Mouse (Mus musculus) C2C12 (cell line): Measurements from ENCODE around the gene Rgma. TPM values are rescaled to one million over a fixed set of nuclear protein-coding genes. Genes with fewer than 3 reads are reported as not detected.

Experiments used
- H3K27me3 ChIP-seq: one replicate; pipeline ENCODE4 v1.6.1; 2011; ENCODE audit not compliant: control insufficient read depth, insufficient read depth, insufficient read length
- H3K36me3 ChIP-seq: one replicate; pipeline ENCODE4 v1.6.1; 2011; ENCODE audit not compliant: control insufficient read depth, insufficient read depth
- H3K4me3 ChIP-seq: one replicate; pipeline ENCODE4 v1.5.1; 2011; ENCODE audit warnings: mild to moderate bottlenecking, control low read depth; ENCODE audit not compliant: poor library complexity, insufficient read depth, severe bottlenecking
- H3K79me2 ChIP-seq: one replicate; pipeline ENCODE4 v1.6.1; 2011; ENCODE audit not compliant: control insufficient read depth, insufficient read depth
- H3K79me3 ChIP-seq: one replicate; pipeline ENCODE4 v1.6.1; 2011; ENCODE audit warnings: low read depth, control low read depth
- H3ac ChIP-seq: one replicate; pipeline ENCODE3; 2011; ENCODE audit warnings: low read depth; ENCODE audit not compliant: control insufficient read depth, insufficient read length
- CEBPB ChIP-seq: IDR thresholded peaks from one replicate; pipeline ENCODE4 v1.6.1; 2011; ENCODE audit warnings: low read depth, mild to moderate bottlenecking, control low read depth, moderate library complexity
- CTCF ChIP-seq: IDR thresholded peaks from one replicate; pipeline ENCODE4 v1.5.1; 2011; ENCODE audit not compliant: control insufficient read depth, insufficient read depth, insufficient read length
- FOSL1 ChIP-seq: IDR thresholded peaks from one replicate; pipeline ENCODE4 v1.8.0; 2011; ENCODE audit warnings: mild to moderate bottlenecking, low read length; ENCODE audit not compliant: poor library complexity, insufficient read depth, severe bottlenecking
- MAX ChIP-seq: IDR thresholded peaks from one replicate; pipeline ENCODE4 v1.6.1; 2011; ENCODE audit warnings: mild to moderate bottlenecking, control low read depth
- MYOD1 ChIP-seq: IDR thresholded peaks from one replicate; pipeline ENCODE4 v1.6.1; 2011; ENCODE audit warnings: low read depth; ENCODE audit not compliant: control insufficient read depth, insufficient read length
- MYOG ChIP-seq: IDR thresholded peaks from one replicate; pipeline ENCODE4 v1.6.1; 2011; ENCODE audit not compliant: control insufficient read depth, insufficient read length; ENCODE audit errors: extremely low read depth
- USF1 ChIP-seq: IDR thresholded peaks from one replicate; pipeline ENCODE4 v1.6.1; 2011; ENCODE audit warnings: low read depth, mild to moderate bottlenecking, control low read depth, moderate library complexity
- polyA plus RNA-seq: library from polyadenylated mRNA; unstranded; fragments of >200 nt; fragmentation: generic; extraction: Trizol; gene quantifications from one replicate; pipeline ENCODE4 v1.2.1, GENCODE M21; 2012; ENCODE audit warnings: missing spikeins

Gene Rgma
- polyA plus RNA-seq, 1 experiment, result 1.4 TPM

DNA sequence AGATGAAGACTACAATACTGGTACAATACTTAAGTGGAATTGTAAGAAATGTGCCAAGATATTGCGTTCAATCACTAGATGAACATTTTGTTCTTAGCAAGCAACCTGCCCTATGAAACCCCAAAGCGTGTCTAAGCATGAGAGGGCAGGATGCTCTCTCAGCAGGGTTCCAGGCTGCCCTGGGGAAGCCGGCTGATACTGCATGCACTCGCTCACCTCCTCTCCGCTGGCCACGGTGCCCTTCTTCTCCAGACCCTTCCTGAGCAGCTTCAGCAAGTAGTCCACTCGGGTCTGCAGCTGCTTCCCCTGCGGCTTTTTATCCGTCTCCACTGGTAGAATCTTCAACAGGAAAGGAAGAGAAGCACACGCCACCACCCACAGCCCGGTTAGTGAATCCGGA lies 78.8 kb downstream of the Rgma start:
- Histone ChIP-seq H3K4me3 (no peak overlapping the region), H3K36me3 (peaks cover 95% of the 10 kb centered on the region), H3K79me3 (peaks cover 4% of the 10 kb centered on the region), H3ac (no peak overlapping the region), H3K79me2 (peaks cover 21% of the 10 kb centered on the region), H3K27me3 (no peaks in the 10 kb centered on the region)
- TF ChIP-seq MAX (no peak), USF1 (no peak), CTCF (no peak), MYOG (no peak), MYOD1 (no peak), FOSL1 (no peak), CEBPB (no peak)

- no peak for TF ChIP-seq MYOG
- TF ChIP-seq MAX, result no peak
- TF ChIP-seq USF1, result no peak
- TF ChIP-seq CEBPB, result no peak
- no peak for TF ChIP-seq CTCF
- TF ChIP-seq FOSL1, result no peak
- no peak for TF ChIP-seq MYOD1
- no peak overlapping the region for H3ac ChIP-seq
- H3K79me3 ChIP-seq, result peaks cover 3% of the 10 kb centered on the region
- peaks cover 86% of the 10 kb centered on the region for H3K36me3 ChIP-seq
- no peaks in the 10 kb centered on the region for H3K27me3 ChIP-seq
- H3K79me2 ChIP-seq, result peaks cover 5% of the 10 kb centered on the region
- H3K4me3 ChIP-seq, result no peak overlapping the region
These were observed 88.2 kb downstream of the Rgma start for GRCm38 (mm10) chr7:73463546-73463945.

DNA sequence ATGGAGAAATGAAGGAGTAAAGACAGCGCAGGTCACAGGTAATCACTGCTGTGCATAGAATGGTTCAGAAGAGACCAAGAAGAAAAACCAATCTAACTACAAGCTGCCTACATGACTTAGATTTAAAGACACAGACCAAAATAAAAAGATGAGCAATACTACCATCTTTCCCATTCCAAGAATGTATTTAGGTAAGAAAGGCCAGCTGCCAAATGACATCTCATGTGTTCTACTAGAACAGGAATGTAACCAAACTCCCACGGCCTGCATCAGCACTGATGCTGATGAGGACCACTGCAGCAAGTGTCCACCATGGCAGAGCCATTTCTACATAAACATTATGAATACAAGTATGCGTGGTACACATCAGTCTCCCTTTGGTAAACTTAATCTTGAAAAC lies 92.4 kb downstream of the Rgma start:
- Histone ChIP-seq H3ac (no peak overlapping the region), H3K4me3 (no peak overlapping the region), H3K27me3 (no peaks in the 10 kb centered on the region), H3K79me3 (peaks cover 3% of the 10 kb centered on the region), H3K79me2 (no peaks in the 10 kb centered on the region), H3K36me3 (peaks cover 86% of the 10 kb centered on the region)
- TF ChIP-seq MYOG (no peak), MAX (no peak)

Other genes with a start within 250 kb of the Rgma start
- gene Chd2, start 166.3 kb downstream of the Rgma start, polyA plus RNA-seq, result 5.8 TPM